Mouse (Mus musculus): Measurements from ENCODE around the gene Aar2.

Aar2 gene

DNA sequence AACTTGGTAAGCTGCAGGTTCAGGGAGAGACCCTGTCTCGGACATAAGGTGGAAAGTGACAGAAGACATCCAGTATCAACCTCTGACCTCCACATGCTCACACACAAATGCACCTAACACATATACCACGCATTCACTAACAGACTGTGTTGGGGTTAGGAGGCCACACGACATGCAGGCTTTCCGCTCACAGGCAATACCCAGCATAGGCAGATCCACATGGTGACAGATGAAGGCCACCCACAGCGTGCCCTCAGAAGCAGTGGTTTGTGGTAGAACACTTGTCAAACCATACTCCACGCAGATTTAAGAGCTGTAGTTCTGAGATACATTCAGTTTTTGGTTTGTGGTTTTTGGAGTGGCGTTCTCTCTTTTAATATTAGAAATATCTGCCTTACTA is 21.3 kb downstream of the Aar2 start:
- DNase-seq (ENCODE audit: low read depth, low spot score) = no peak

DNA sequence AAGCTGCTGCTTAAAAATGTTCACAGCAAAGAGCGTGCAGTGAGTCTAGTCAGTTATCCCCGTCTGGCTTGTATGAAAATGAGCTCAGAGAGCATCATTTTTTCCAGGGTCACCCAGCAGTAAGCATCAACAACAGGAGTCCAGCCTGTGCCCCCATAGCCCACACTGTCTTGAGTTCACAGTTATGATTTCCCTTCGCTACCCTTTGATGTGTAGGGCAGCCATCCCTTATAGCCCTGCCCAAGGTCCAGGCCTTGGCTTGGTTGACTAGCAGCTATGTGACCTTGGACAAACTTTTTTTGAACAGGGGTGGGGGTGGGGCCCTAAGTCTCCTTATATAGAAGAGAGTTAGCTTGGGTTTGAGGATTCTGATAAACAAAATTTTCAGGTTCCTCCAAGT is 21.9 kb downstream of the Aar2 start:
- no peak for DNase-seq (ENCODE audit: low read depth, low spot score)

DNA sequence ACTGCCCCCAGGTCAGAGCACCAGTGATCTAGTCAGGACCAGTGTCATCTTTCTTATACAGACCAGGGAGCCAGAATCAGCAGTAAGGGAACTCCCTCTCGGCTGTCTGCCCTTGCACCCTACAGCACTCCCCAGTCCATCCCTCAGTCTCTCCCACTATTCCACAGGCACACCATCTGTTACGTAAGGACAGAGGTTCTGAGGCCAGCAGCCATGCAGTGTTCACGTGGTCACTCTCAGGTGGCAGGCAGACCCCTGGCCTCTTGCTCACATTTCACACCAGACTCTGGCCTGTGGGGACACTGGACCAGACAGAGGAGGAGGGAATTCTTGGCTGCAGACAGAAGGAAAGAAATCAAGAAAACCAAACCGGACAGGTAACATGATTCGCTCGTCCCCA is 24.1 kb downstream of the Aar2 start:
- no peak for DNase-seq (ENCODE audit: low read depth, low spot score)

DNA sequence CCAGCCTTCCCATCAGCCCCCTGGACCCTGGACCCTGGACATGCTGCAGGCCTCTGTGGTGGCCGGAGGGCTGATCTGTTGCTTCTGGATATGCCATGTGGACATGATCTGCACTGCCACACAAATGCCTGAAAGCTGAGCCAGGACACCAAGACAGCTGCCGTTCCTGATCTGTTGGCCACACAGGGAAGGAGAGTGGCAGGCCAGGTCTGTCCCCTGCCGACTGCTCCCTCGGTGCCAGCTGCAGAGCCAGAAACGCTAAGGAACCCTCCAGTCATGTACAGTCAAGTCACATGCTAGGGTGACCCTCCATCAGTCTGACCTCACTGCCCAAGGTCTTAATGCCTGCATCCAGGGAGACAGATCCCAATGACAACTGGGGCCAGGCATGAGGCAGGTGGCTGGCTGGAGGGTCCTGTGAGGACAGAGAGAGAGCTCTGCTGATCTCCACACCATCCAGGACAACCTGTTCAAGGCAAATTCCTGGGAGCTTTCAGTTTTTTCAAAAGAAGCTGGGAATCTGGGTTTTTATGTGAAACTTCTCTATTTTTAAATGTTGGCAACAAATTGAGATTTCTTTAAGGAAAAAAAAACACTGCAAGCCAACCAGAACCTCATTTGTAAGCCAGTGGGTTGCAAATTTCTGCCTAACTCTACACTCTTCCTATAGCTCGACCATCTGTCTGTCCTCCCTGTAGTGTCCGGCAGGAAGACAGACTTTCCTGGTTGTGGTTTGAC is 29.6 kb downstream of the Aar2 start:
- no peak for DNase-seq (ENCODE audit: low read depth, low spot score)

DNA sequence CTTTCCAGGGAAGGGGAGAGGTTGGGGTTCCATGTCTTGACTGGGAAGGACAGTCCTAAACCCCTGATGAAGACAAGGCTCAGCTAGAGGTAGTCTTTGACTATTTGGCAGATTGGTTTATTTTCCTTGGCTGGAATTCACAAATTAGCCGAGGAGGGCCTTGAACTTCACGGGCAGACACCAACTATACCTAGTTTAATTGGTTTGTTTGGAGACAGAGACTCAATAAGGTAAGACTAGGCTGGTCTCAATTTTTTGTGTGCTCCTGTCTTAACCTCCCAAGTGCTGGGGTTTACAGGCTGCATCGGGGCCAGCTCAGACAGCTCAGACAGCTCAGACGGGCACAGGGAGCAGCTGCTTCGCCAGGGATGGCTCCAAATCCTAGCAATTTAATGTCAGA is 33.1 kb downstream of the Aar2 start:
- DNase-seq (ENCODE audit: low read depth, low spot score) = no peak

DNA sequence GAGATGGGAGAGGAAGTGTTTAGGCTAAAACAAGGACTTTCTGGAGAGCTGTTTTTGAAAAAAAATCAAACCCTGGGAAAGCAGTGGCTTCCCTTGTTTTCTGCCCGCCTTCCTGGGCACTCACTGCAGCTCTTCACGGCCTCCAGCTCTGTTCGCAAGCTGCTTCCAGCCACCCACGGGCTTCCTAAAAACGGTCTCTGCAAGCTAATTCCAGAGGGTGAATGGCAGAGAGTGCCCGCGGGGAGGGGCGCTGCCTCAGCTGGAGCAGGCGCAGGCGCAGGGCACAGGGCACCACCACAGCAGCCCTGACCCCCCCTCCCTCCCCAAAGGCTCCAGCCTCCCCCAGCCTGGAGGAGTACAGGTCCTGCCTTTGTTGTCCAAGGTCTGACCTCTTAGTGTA is 33.9 kb downstream of the Aar2 start:
- no peak for DNase-seq (ENCODE audit: low read depth, low spot score)

DNA sequence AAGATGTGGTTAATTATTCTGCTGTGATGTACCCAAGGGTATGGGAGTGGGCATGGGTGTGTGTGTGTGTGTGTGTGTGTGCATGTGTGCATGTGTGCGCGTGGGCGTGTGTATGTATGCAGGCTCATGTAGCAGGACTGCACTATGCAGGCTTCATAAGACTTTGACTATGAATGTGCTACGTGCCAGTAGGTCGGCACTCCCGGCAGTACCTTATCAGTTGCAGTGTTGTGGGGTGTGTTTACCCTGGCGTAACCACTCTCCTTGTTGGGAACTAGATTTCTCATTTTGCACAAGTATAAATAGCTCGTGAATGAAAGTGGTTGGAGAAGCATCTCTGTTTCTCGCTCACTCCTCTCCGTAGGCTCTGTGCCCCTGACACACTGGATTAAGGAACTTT is 35.5 kb downstream of the Aar2 start:
- no peak for DNase-seq (ENCODE audit: low read depth, low spot score)

DNA sequence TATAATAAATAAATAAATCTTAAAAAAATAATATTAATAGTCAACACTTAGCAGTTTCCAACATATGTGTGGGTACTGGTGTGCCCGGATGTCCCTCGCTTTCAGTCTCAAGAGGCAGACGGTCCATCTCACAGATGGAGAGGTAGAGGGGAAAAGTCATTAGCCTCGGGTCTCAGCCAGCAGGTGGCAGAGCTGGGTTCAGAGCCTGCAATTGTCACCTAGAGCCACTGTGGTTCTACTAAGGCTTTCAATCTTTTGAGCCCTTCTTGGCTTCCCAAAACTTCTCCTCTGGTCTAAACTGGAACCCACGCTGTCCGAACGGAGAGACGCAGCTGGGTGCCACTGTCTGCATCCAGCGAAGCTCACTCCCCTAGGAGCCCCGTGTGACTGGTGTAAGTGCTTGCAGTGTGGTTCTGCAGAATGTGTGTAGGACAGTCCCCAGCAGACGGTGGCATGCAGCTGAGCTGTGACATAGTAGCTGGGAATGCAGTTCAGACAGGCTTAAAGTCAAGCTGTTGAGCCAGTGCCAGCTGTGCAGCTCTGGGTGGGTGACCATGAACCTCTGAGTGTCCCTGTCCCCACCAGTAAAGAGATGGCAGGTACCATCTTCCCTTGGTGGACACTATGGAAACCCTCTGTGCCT is 36.9 kb downstream of the Aar2 start:
- peak; percentile 35 for DNase-seq (ENCODE audit: low read depth, low spot score)

DNA sequence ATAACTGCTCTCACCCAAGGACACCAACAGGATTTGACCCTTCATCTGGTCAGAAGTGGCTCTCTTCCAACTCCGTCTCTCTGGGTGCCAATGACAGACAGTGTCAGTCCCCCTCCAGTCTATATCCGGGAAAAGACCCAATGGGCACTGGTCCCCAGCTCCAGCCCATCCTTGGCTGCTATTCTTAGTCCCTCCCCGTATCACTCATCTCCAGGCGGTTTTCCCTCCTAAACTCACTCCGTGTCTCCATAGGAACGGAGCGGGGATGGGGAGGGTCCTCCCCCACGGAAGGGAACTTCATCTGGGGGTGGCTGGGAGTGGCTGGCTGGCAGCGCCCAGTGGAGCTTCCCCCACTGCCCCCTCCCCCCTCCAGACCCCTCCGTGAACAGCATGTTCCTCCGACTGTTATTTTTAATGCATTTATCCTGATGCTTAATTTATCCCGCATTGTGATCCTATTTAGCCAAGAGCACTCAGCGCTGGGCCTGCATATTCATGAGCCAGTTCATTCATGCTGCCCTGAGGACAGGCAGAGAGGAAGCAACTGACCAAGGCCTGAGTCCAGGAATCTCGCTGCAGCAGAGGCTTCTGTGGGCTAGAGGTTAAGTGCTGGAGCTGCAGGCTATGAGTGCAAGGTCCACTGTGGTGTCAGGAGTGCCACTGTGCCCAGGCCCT is 37.5 kb downstream of the Aar2 start:
- DNase-seq (ENCODE audit: low read depth, low spot score) = no peak

DNA sequence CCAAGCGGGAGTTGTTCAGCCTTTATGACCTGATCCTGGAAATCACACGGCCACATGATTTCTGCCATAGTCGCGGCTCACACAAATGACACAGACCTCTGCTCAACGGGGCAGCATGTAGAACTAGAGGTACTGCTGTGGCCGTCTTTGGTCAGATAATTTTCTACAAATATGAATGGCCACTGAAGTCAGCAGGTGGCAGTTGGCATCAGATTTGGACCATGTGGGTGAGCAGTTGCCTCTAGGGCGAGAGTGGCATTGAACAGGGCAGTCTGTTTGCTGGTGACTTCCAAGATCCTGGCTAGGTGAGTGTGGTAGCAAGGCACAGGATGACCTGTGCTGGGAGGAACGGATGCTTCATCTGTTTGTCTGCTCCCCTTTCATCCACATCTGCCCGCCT is 42.1 kb downstream of the Aar2 start:
- no peak for DNase-seq (ENCODE audit: low read depth, low spot score)

DNA sequence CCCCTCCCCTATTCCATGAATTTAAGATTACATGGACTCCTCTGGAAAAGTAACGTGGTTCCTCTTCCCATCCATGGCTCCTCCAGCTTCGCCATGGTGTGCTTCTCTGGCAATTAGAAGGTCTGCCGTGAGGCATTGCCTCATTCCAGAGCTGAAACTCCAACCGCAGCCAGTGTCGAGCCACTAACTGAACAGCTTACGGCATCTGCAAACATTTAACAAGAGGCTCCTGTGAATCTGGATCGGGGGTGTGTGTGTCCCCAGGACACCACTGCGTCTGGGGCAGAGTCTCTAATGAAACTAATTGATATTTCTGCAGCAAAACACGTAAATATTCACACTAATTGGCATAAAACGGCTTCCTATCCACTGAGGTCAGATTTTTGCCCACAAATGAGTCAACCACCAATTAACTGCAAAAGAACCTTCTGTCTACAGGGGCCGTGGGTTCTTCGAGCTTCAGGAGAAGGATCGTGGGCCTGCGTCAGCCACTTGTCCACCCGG is 47.7 kb downstream of the Aar2 start:
- no peak for DNase-seq (ENCODE audit: low read depth, low spot score)

DNA sequence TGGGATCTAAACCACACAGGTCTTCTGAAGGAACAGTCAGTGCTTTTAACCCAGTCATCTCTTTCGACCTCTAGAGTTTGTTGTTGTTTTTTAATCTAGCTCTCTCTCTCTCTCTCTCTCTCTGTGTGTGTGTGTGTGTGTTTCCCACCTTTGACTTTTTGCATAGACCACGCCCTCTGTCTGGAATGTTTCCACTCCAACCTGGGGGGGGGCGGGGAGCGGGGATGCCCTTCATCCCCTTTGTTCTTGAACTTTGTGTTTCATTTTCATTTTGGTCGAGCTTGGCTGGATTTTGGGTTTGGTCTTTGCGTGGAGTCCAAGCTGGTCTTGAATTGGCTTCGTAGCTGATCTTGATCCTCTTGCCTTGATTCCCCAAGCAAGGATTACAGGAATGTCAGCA is 55.2 kb downstream of the Aar2 start:
- no peak for DNase-seq (ENCODE audit: low read depth, low spot score)

DNA sequence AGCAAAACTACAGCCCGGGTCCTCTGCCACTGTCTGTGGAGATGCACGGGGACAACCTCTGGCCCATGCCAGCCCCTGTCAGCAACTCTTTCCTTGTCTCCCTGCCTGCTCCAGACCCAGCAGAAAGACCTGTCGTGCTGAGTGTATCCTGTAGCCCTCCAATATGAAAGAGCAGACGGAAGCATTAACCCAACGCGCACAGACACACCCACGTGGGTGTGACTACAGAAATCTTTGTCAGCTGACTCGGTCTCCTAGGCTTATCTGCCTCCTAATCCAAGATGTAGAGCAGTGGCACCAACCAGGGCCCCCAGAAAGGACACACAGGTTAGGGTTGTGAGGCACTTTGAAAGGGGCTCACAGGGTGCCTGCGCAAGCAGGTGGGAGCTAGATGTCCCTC is 56.3 kb downstream of the Aar2 start:
- DNase-seq (ENCODE audit: low read depth, low spot score) = no peak

DNA sequence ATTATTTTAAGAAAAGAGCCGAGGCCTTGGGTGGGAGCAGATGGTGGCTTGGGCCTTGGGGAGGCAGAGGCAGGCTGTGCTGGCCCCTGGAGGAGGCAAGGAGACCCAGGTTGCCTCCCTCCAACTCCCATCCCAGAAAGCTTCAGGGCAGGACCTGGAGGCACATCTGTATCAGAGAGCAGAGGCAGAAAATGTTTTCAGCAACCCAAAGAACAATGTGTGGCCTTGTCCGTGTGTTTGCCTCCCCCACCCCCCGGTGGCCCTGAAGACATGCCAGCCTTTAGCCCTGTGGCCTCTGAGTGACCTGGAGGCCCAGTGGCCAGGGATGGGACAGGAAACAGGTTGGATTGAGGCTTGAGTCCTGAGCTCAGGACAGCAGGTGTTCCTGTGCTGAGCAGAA is 57.8 kb downstream of the Aar2 start:
- DNase-seq (ENCODE audit: low read depth, low spot score) = no peak

DNA sequence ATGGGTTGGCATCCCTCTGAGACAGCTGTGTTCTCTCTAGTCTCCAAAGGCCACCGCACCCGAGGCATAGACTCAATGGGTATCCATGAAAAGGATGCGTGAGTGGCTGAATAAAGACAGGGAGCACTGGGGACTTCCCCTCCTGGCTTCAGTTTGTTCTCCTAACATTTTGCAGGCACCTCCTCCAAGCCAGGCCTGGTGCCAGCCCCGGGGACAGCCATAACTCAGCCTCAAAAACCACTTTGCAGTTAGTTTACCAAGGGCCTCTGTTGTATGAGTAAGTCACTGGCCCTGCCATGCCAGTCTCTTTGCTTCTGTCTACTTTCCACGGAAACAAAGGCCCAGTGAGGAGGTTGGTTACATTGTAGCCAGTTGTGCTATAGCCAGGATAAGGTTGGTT is 58.6 kb downstream of the Aar2 start:
- no peak for DNase-seq (ENCODE audit: low read depth, low spot score)

DNA sequence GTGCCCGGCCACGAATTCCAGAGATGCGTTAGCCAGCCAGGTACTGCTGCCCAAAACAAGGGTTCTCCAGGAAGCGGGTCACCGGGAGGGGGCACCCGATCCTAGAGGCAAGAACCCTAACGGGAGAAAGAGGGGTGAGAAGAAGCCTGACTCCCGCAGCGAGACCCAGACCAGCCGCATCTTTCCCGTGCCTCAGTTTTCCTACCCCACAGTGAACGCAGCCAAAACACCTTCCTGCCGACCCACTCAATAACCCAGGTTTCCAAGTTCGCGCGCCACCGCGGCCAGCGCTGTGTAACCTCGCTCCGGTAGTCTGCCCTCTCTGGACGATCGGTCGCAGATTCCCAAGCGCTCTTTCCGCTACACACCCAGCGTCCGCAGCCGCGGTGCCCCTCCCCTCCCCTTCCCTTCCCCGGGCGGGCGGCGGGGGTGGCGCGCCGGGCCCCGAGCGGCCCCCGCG is 65.7 kb downstream of the Aar2 start:
- DNase-seq (ENCODE audit: low read depth, low spot score) = peak; percentile 8

DNA sequence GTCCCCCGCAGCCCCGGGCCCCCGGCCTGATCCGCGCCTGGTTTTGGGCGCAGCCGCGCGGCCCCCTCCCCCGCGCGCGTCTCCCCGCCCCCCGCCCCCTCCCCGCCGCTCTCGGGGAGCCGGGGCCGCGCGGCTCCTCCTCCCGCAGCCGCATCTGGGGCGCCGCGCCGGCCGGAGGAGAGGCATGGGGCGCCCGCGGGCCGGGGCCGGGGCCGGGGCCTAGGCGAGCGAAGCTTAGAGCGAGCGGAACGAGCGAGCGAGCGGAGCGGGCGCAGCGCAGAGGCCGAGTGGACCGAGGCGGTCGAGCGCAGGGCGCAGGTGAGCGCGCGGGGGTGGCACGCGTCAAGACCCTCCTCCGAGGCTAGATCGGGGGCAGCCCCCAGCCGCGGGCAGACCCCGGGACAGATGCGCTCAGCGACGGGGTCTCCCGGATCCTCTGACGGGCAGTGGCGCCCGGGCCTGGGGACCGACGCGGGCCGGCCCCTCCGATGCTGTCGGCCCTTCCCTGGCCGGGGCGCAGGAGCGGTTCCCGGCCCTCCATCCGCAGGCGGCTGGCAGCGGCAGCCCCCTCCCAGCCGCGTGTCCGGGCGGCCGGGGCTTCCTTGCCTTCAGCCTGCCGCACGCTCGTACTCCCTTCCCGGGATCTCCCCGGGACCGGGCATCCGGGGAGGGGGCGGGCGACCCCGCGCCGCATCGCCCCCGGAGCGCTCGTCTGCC is 66.3 kb downstream of the Aar2 start, which contains the start of gene Dlgap4:
TSS of gene Dlgap4 (plus strand) at position 165 of the 717 bp plus-strand sequence.
- no peak for DNase-seq (ENCODE audit: low read depth, low spot score)

DNA sequence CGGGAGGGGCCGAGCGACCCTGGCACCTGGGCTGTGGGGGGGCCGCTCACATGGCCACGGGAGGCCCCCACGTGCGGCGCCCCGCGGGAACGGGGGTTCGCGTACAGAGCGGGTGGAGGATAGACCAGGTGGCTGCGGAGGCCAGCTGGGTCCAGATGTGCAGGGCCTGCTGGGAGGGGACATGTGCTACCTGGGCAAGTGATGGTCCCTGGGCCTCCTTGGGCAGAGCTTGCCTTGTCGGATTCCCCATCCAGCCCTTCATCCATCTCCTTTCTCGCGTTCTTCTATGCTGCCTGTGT is 66.8 kb downstream of the Aar2 start:
- DNase-seq (ENCODE audit: low read depth, low spot score) = no peak

DNA sequence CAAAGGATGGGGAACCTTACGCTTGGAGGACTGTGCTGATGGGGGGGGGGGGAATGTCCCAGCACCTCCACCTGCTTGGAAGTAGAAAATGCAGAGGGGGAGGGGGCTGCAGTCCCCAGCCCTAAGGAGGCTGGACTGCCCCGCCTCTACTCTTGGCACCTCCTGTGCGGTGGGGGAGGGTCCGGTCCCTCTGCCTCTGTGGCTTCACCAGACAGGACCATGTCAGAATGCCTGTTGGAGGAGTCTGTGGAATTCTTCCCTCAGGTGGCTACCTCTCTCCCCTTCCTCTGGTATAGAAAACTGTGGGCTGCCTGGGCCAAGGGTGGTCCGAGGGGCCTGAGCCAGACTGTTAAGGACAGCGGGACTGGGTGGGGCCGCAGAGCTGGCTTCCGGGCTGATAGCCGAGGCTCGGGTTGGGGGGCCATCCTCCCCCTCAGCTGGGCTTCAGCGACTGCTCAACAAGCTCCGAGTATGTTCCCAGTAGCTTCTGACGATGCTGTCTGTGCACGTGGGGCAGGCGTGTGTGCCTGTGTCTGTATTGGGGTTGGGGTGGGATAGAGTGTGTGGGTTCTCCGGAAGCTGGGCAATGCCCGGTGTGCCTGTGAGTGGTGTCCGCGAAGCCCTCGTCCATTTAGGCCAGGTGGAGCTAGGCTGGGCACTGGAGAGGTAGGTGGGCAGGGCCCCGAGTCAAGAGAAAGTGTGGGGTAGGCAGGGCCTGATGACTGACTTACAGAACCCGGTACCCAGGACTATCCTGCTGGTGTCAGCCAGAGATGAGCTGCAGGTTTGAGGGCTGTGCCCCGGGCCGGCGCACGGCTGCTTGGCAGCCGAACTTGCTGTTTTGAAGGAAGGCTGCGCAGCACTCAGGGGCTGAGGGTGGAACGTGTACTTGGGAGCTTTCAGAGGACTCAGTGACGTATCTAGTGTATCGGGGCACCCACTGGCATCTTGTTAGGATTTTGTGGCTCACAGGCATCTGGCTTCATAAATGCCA is 67.6 kb downstream of the Aar2 start:
- DNase-seq (ENCODE audit: low read depth, low spot score) = no peak

DNA sequence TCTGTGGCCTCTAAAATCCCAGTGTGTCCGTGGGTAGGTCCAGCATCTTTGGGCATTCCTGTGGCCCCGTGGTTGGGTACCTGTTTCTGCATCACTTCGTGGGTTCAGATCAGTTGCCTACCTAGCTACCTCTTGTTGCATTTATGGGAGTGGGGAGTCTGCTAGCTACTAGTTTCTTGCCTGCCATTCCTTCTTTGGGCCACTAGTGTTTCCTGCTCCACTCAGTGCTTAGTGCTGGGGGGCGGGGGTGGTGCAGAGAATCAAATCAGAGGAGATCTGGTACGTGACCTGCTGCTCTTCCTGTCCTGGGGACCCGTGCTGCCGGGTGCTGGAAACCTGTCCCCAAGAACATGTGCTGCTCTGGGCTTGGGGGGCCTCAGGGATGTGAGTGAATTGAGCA is 69.1 kb downstream of the Aar2 start:
- DNase-seq (ENCODE audit: low read depth, low spot score) = no peak

DNA sequence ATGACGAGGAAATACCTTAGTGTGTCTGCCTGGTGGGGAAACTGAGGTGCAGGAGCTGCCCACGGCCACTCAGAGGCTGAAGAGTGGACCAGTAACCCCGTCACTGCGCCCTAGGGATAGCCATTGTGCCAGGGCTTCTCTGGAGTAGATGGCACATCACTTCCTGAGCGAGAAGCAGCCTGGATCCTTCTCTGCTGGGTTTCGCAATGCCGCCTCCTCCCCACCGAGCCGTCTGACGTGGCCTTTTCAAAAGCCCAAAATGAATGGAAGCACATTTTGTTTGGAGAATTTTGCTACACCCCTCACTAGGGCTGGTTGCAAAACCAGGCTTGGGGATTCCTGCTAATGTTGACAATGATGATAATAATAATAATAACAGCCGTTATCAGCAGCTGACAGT is 70.2 kb downstream of the Aar2 start:
- DNase-seq (ENCODE audit: low read depth, low spot score) = no peak
